Mouse (Mus musculus): ENCODE data around the gene Fthl17c. TPM values are rescaled to one million over a fixed set of nuclear protein-coding genes. Genes with fewer than 3 reads are reported as not detected.
"Not testable (repeated sequence)": the region's sequence is repeated elsewhere in the genome, so short reads cannot be mapped to it uniquely, and the experiment has no call there.

The Fthl17c gene
- not detected for polyA plus RNA-seq (2017; shearing (Covaris generic))

GRCm38 (mm10) chrX:8976459-8976858, at the start of gene Fthl17c:
Gene Fthl17c, minus strand, starts transcription at chrX:8976559.
- not testable (repeated sequence) for ATAC-seq

GRCm38 (mm10) chrX:9019481-9019880, 43.1 kb upstream of the Fthl17c start:
- no peak for ATAC-seq

- no peak for ATAC-seq
These were observed 39.7 kb upstream of the Fthl17c start for GRCm38 (mm10) chrX:9016079-9016478.

- not testable (repeated sequence) for ATAC-seq
These were observed 10.3 kb upstream of the Fthl17c start, which contains the start of gene Fthl17d for GRCm38 (mm10) chrX:8986655-8987054. Gene Fthl17d, minus strand, starts transcription at chrX:8986755.

GRCm38 (mm10) chrX:8964618-8965017, 11.7 kb downstream of the Fthl17c start:
- not testable (repeated sequence) for ATAC-seq

- not testable (repeated sequence) for ATAC-seq
These were observed 13.5 kb downstream of the Fthl17c start, which contains the start of gene Fthl17b for GRCm38 (mm10) chrX:8962875-8963274. Gene Fthl17b, minus strand, starts transcription at chrX:8962975.

GRCm38 (mm10) chrX:8948130-8948805, 28.1 kb downstream of the Fthl17c start:
- not testable (repeated sequence) for ATAC-seq

GRCm38 (mm10) chrX:8944041-8944440, 32.3 kb downstream of the Fthl17c start:
- ATAC-seq: no peak

GRCm38 (mm10) chrX:8927308-8927707, 49.1 kb downstream of the Fthl17c start:
- ATAC-seq: no peak

Other genes starting within 250 kb of the Fthl17c start
- not detected for gene Ssx9, start 228.1 kb downstream of the Fthl17c start, polyA plus RNA-seq (2017; shearing (Covaris generic))
- gene Ssxb5, start 172.9 kb downstream of the Fthl17c start, polyA plus RNA-seq (2017; shearing (Covaris generic)): not detected
- not detected for gene Gm6592, start 132.6 kb downstream of the Fthl17c start, polyA plus RNA-seq (2017; shearing (Covaris generic))
- gene Gm5751, start 102.3 kb downstream of the Fthl17c start, polyA plus RNA-seq (2017; shearing (Covaris generic)): not detected
- gene B630019K06Rik, start 84.2 kb downstream of the Fthl17c start, polyA plus RNA-seq (2017; shearing (Covaris generic)): under 1 TPM in 1 of 2 experiments, not detected in 1; 0.42 TPM
- not detected for gene Fthl17b, start 13.6 kb downstream of the Fthl17c start, polyA plus RNA-seq (2017; shearing (Covaris generic))
- not detected for gene Fthl17d, start 10.2 kb upstream of the Fthl17c start, polyA plus RNA-seq (2017; shearing (Covaris generic))
- gene Fthl17e, start 56.9 kb upstream of the Fthl17c start, polyA plus RNA-seq (2017; shearing (Covaris generic)): not detected
- not detected for gene Fthl17f, start 86.5 kb upstream of the Fthl17c start, polyA plus RNA-seq (2017; shearing (Covaris generic))
- gene 4930402K13Rik, start 128.0 kb upstream of the Fthl17c start, polyA plus RNA-seq (2017; shearing (Covaris generic)): not detected
- 1 to 10 TPM in 1 of 2 experiments, under 1 TPM in 1; 0.74 to 1.8 TPM for gene Lancl3, start 223.3 kb upstream of the Fthl17c start, polyA plus RNA-seq (2017; shearing (Covaris generic))

Measured in activated CD4-positive, CD25-positive, alpha-beta regulatory T cell, adult 4 months (primary cell).